Mouse (Mus musculus) gastrocnemius, postnatal 36 days (tissue): ENCODE measurements around the gene Atxn1l. TPM values are rescaled to one million over a fixed set of nuclear protein-coding genes. Genes with fewer than 3 reads are reported as not detected.

Experiments
- DNase-seq, 2 experiments: peaks; one replicate each; pipeline ENCODE4 v3.0.0; 2022
- intact Hi-C: fragments of 180-260 bp; cut with DNase I; formaldehyde crosslinking; loops from one replicate; pipeline ENCODE4 v1.15.1; 2025
- total RNA-seq, 2 experiments: library from RNA; stranded (reverse); gene quantifications; 2 replicates each; pipeline ENCODE4 v1.2.3; 2021

Atxn1l gene
- total RNA-seq, 2 experiments from 2014 or later: 17.3 to 19.7 TPM

- intact Hi-C loops: no loop called here
- no peak for DNase-seq
These were observed 720 bp downstream of the Atxn1l start for GRCm38 (mm10) chr8:109736819-109737218.

- DNase-seq: no peak
- intact Hi-C loops: no loop called here
These were observed 3.5 kb downstream of the Atxn1l start for GRCm38 (mm10) chr8:109734018-109734417.

- DNase-seq: no peak
- intact Hi-C loops: no loop called here
These were observed 6.5 kb downstream of the Atxn1l start for GRCm38 (mm10) chr8:109731012-109731411.

- DNase-seq: no peak
- intact Hi-C loops: no loop called here
These were observed 12.4 kb downstream of the Atxn1l start for GRCm38 (mm10) chr8:109725106-109725505.

- no peak for DNase-seq
- intact Hi-C loops: no loop called here
These were observed 22.6 kb downstream of the Atxn1l start for GRCm38 (mm10) chr8:109714961-109715360.

GRCm38 (mm10) chr8:109712521-109712920 is 25.0 kb downstream of the Atxn1l start:
- intact Hi-C loops: no loop called here
- DNase-seq: no peak

GRCm38 (mm10) chr8:109707921-109708320 is 29.6 kb downstream of the Atxn1l start:
- intact Hi-C loops: loop anchor here (2.0 kb wide), 1 partner anchor 15 kb away; the partner anchor contains the start of gene Ist1
- no peak for DNase-seq

GRCm38 (mm10) chr8:109706874-109707237 is 30.7 kb downstream of the Atxn1l start:
- intact Hi-C loops: loop anchor here (2.0 kb wide), 1 partner anchor 14 kb away; the partner anchor contains the start of gene Ist1

GRCm38 (mm10) chr8:109706076-109706873 is 31.3 kb downstream of the Atxn1l start:
- no peak for DNase-seq
- intact Hi-C loops: loop anchor here (2.0 kb wide), 1 partner anchor 13 kb away; the partner anchor contains the start of gene Ist1

More at GRCm38 (mm10) chr8:109706874-109707237, 30.7 kb downstream of the Atxn1l start:
- peak; percentile 45 to 64 for DNase-seq

GRCm38 (mm10) chr8:109705320-109706075 is 32.0 kb downstream of the Atxn1l start, which contains the start of gene Zfp821:
Gene Zfp821, plus strand, starts transcription at chr8:109705546.
- intact Hi-C loops: loop anchor here (2.0 kb wide), 1 partner anchor 13 kb away; the partner anchor contains the start of gene Ist1
- DNase-seq: peak; percentile 86 to 89

GRCm38 (mm10) chr8:109704565-109705319 is 32.8 kb downstream of the Atxn1l start:
- DNase-seq: no peak
- intact Hi-C loops: no loop called here

GRCm38 (mm10) chr8:109698477-109698876 is 39.1 kb downstream of the Atxn1l start:
- DNase-seq: no peak
- intact Hi-C loops: no loop called here

- DNase-seq: no peak
- intact Hi-C loops: no loop called here
These were observed 39.8 kb downstream of the Atxn1l start for GRCm38 (mm10) chr8:109697754-109698153.

GRCm38 (mm10) chr8:109694154-109694553 is 43.4 kb downstream of the Atxn1l start:
- DNase-seq: no peak
- intact Hi-C loops: no loop called here

GRCm38 (mm10) chr8:109693146-109693900 is 44.2 kb downstream of the Atxn1l start, which contains the start of gene Ist1:
Gene Ist1, minus strand, starts transcription at chr8:109693260.
- peak; percentile 96 to 98 for DNase-seq
- intact Hi-C loops: loop anchor here (2.0 kb wide), 1 partner anchor 13 kb away; no protein-coding TSS in a partner anchor

- intact Hi-C loops: loop anchor here (2.0 kb wide), 1 partner anchor 14 kb away; no protein-coding TSS in a partner anchor
- DNase-seq: peak in 1 of 2 experiments; percentile 40
These were observed 44.9 kb downstream of the Atxn1l start for GRCm38 (mm10) chr8:109692443-109693145.

- no peak for DNase-seq
- intact Hi-C loops: loop anchor here (2.0 kb wide), 1 partner anchor 15 kb away; no protein-coding TSS in a partner anchor
These were observed 45.8 kb downstream of the Atxn1l start for GRCm38 (mm10) chr8:109691769-109692168.

- intact Hi-C loops: no loop called here
- no peak for DNase-seq
These were observed 50.3 kb downstream of the Atxn1l start for GRCm38 (mm10) chr8:109687248-109687647.

GRCm38 (mm10) chr8:109682120-109682519 is 55.4 kb downstream of the Atxn1l start:
- intact Hi-C loops: no loop called here

More at GRCm38 (mm10) chr8:109682120-109682519, 55.4 kb downstream of the Atxn1l start:
- DNase-seq: no peak
